Comparison of ENCODE assay signal across 19 mouse cellular contexts in genomic region chr2:25566558-25566957, GRCm38 (mm10). TPM values are rescaled to one million over a fixed set of nuclear protein-coding genes. Genes with fewer than 3 reads are reported as not detected.
A peak's percentile ranks its signal among the peaks of the same experiment; 100 is the strongest.
DNase-seq lines count a peak whose midpoint lies in the region; ATAC-seq and TF ChIP-seq lines count a peak whose summit lies in the region.
"Had no signal": no experiment of that assay in that cellular context is flagged by ENCODE, and none has a peak within 500 bp of the region (broad histone marks: within the 10 kb centered on the region; RNA-seq: fewer than 3 reads in every experiment).

No protein-coding gene starts in this region.

- no peak overlapping the region for H3K4me3 ChIP-seq in heart, embryonic 13.5 days
- H3K4me3 ChIP-seq in kidney, embryonic 14.5 days (ENCODE audit: low read length): no peak overlapping the region
- no peak overlapping the region for H3K4me3 ChIP-seq in midbrain, postnatal 0 days (ENCODE audit: low read depth, low read length)
- no peak overlapping the region for H3K4me3 ChIP-seq in midbrain, embryonic 14.5 days (replicated peaks; ENCODE audit: low read depth, low read length)
- no peak overlapping the region for H3K4me3 ChIP-seq in myocyte
- no peak overlapping the region for H3K4me3 ChIP-seq in gastrocnemius, adult 2 months
- H3K4me3 ChIP-seq: embryonic facial prominence, embryonic 10.5 days; erythroblast, embryonic 14.5 days; forebrain, embryonic 15.5 days; liver, embryonic 15.5 days; neural tube, embryonic 15.5 days had no signal

- TF ChIP-seq POLR2A in myocyte (IDR thresholded peaks at IDR 0.05; ENCODE audit: insufficient read length, low read depth): no peak

- H3K27ac ChIP-seq in heart, embryonic 13.5 days (replicated peaks): no peak overlapping the region
- no peak overlapping the region for H3K27ac ChIP-seq in kidney, embryonic 14.5 days (ENCODE audit: low read depth, low read length)
- H3K27ac ChIP-seq in midbrain, postnatal 0 days (ENCODE audit: low read depth, low read length): no peak overlapping the region
- H3K27ac ChIP-seq in midbrain, embryonic 14.5 days (replicated peaks; ENCODE audit: low read depth, low read length): no peak overlapping the region
- no peak overlapping the region for H3K27ac ChIP-seq in gastrocnemius, adult 2 months
- H3K27ac ChIP-seq: embryonic facial prominence, embryonic 10.5 days; forebrain, embryonic 15.5 days; liver, embryonic 15.5 days; neural tube, embryonic 15.5 days had no signal

- intact Hi-C loops in heart, postnatal 10 days (cut with DNase I): no loop called here
- intact Hi-C loops in gastrocnemius, adult 2 months (cut with DNase I): no loop called here

- no peaks in the 10 kb centered on the region for H3K9me3 ChIP-seq in heart, embryonic 13.5 days
- H3K9me3 ChIP-seq in kidney, embryonic 14.5 days (ENCODE audit: control insufficient read depth, low read length): no peaks in the 10 kb centered on the region
- H3K9me3 ChIP-seq in midbrain, postnatal 0 days (ENCODE audit: low read length): no peaks in the 10 kb centered on the region
- H3K9me3 ChIP-seq in midbrain, embryonic 14.5 days (ENCODE audit: control insufficient read depth, low read length): no peaks in the 10 kb centered on the region
- H3K9me3 ChIP-seq: embryonic facial prominence, embryonic 10.5 days; forebrain, embryonic 15.5 days; liver, embryonic 15.5 days; neural tube, embryonic 15.5 days had no signal

- DNase-seq in heart, postnatal 10 days: no peak
- peak; percentile 42 to 58 for DNase-seq in kidney, postnatal 4 days
- no peak for DNase-seq in midbrain, postnatal 0 days (ENCODE audit: low spot score)
- no peak for DNase-seq in midbrain, embryonic 14.5 days
- DNase-seq in gastrocnemius, adult 2 months: no peak
- DNase-seq: heart, adult 18-20 months; lung, postnatal 36 days; right cerebral cortex, postnatal 25 days; thymus, postnatal 36 days had no signal

- H3K4me2 ChIP-seq in heart, embryonic 13.5 days: no peak overlapping the region
- no peak overlapping the region for H3K4me2 ChIP-seq in kidney, embryonic 14.5 days (replicated peaks; ENCODE audit: low read depth, low read length)
- H3K4me2 ChIP-seq in midbrain, postnatal 0 days (ENCODE audit: low read depth, low read length, poor library complexity, severe bottlenecking): no peak overlapping the region
- no peak overlapping the region for H3K4me2 ChIP-seq in midbrain, embryonic 14.5 days (ENCODE audit: low read length)
- no peak overlapping the region for H3K4me2 ChIP-seq in myocyte (ENCODE audit: low read depth)
- H3K4me2 ChIP-seq: forebrain, embryonic 15.5 days; liver, embryonic 15.5 days; midbrain, embryonic 11.5 days; neural tube, embryonic 15.5 days had no signal

- H3ac ChIP-seq in myocyte (ENCODE audit: control insufficient read depth, insufficient read length): no peak overlapping the region

- WGBS in heart, embryonic 13.5 days: 72% methylated on average over 6 of the region's 6 CpGs
- WGBS in kidney, embryonic 14.5 days: 77% methylated on average over 6 of the region's 6 CpGs
- 88% methylated on average over 6 of the region's 6 CpGs for WGBS in midbrain, postnatal 0 days
- 88% methylated on average over 6 of the region's 6 CpGs for WGBS in midbrain, embryonic 14.5 days

- peak; percentile 49 for TF ChIP-seq CTCF in midbrain, postnatal 0 days (IDR thresholded peaks at IDR 0.05)
- TF ChIP-seq CTCF in gastrocnemius, adult 2 months (IDR thresholded peaks at IDR 0.05): no peak; the same call in 1 of the 2 replicates

- H3K36me3 ChIP-seq in heart, embryonic 13.5 days: peaks cover 87% of the 10 kb centered on the region
- peaks cover 82% of the 10 kb centered on the region for H3K36me3 ChIP-seq in kidney, embryonic 14.5 days (ENCODE audit: control insufficient read depth, insufficient read depth, low read length)
- H3K36me3 ChIP-seq in midbrain, postnatal 0 days (ENCODE audit: insufficient read depth, low read length): peaks cover 56% of the 10 kb centered on the region
- H3K36me3 ChIP-seq in midbrain, embryonic 14.5 days (ENCODE audit: control insufficient read depth, insufficient read depth, low read length): peaks cover 81% of the 10 kb centered on the region
- H3K36me3 ChIP-seq in myocyte (ENCODE audit: control insufficient read depth, insufficient read depth): peaks cover 21% of the 10 kb centered on the region

- no peak overlapping the region for H3K9ac ChIP-seq in heart, embryonic 13.5 days
- H3K9ac ChIP-seq in kidney, embryonic 14.5 days (ENCODE audit: low read depth, low read length): no peak overlapping the region
- H3K9ac ChIP-seq in midbrain, postnatal 0 days (replicated peaks; ENCODE audit: low read length, poor library complexity, severe bottlenecking): no peak overlapping the region
- no peak overlapping the region for H3K9ac ChIP-seq in midbrain, embryonic 14.5 days (replicated peaks; ENCODE audit: low read length)
- H3K9ac ChIP-seq: forebrain, embryonic 15.5 days; liver, embryonic 15.5 days; neural tube, embryonic 15.5 days had no signal

- no peaks in the 10 kb centered on the region for H3K79me2 ChIP-seq in myocyte (ENCODE audit: control insufficient read depth, insufficient read depth)

- ATAC-seq in heart, embryonic 13.5 days (ENCODE audit: extremely low read depth, insufficient number of reproducible peaks, low FRiP score, low TSS enrichment): 0 out of 2 replicates have a peak, but pooled peaks have one; percentile 16
- no peak for ATAC-seq in kidney, embryonic 14.5 days (ENCODE audit: low FRiP score, low TSS enrichment)
- no peak for ATAC-seq in midbrain, postnatal 0 days (ENCODE audit: low FRiP score)
- ATAC-seq in midbrain, embryonic 14.5 days (ENCODE audit: low FRiP score, low TSS enrichment): no peak
- ATAC-seq: forebrain, embryonic 15.5 days; inflammation-experienced regulatory T-cells, adult 6 months had no signal

- no peaks in the 10 kb centered on the region for H3K27me3 ChIP-seq in heart, embryonic 13.5 days (replicated peaks)
- H3K27me3 ChIP-seq in kidney, embryonic 14.5 days (ENCODE audit: control insufficient read depth, insufficient read depth, low read length): no peaks in the 10 kb centered on the region
- no peaks in the 10 kb centered on the region for H3K27me3 ChIP-seq in midbrain, postnatal 0 days (ENCODE audit: insufficient read depth, low read length)
- H3K27me3 ChIP-seq in midbrain, embryonic 14.5 days (ENCODE audit: control insufficient read depth, insufficient read depth, low read length): no peaks in the 10 kb centered on the region
- H3K27me3 ChIP-seq in myocyte (ENCODE audit: control insufficient read depth, insufficient read depth, insufficient read length): no peaks in the 10 kb centered on the region
- H3K27me3 ChIP-seq: forebrain, embryonic 15.5 days; liver, embryonic 15.5 days; neural tube, embryonic 15.5 days had no signal

- no peaks in the 10 kb centered on the region; the same call in 1 of the 2 replicates for H3K4me1 ChIP-seq in heart, embryonic 13.5 days
- H3K4me1 ChIP-seq in kidney, embryonic 14.5 days (ENCODE audit: control insufficient read depth, insufficient read depth, low read length): no peaks in the 10 kb centered on the region
- H3K4me1 ChIP-seq in midbrain, postnatal 0 days (ENCODE audit: insufficient read depth, low read length): no peaks in the 10 kb centered on the region
- no peaks in the 10 kb centered on the region for H3K4me1 ChIP-seq in midbrain, embryonic 14.5 days (ENCODE audit: control insufficient read depth, insufficient read depth, low read length)
- H3K4me1 ChIP-seq: embryonic facial prominence, embryonic 10.5 days; forebrain, embryonic 15.5 days; neural tube, embryonic 15.5 days had no signal

RNA-seq across cellular contexts. Expression of gene Mamdc4, which starts 8.1 kb away (rescaled TPM):
- polyA plus RNA-seq in heart, embryonic 13.5 days (2015; fragmentation: Nextera tagmentation; extraction: Ambion mirVana): 4.6 and 7.3 TPM in 2 replicates
- total RNA-seq in heart, postnatal 10 days (2021): 1 to 10 TPM; 1.8 to 2.2 TPM
- polyA plus RNA-seq in kidney, embryonic 14.5 days (2014; fragmentation: Nextera tagmentation; extraction: Ambion mirVana): 3.3 and 7.5 TPM in 2 replicates
- total RNA-seq in midbrain, postnatal 0 days (2014; rRNA removed): 1.7 and 1.9 TPM in 2 replicates
- polyA plus RNA-seq in midbrain, postnatal 0 days (2015; fragmentation: Nextera tagmentation; extraction: Ambion mirVana): 0.32 TPM in 2 replicates
- 2.1 and 3.9 TPM in 2 replicates for polyA plus RNA-seq in midbrain, embryonic 14.5 days (2014; fragmentation: Nextera tagmentation; extraction: Ambion mirVana)
- 8.7 TPM for polyA plus RNA-seq in myocyte (2012; fragmentation: generic; extraction: Trizol)
- total RNA-seq in gastrocnemius, adult 2 months (2021): 1 to 10 TPM; 1.6 to 4.0 TPM

RNA-seq across cellular contexts. Expression of gene Phpt1, which starts 8.5 kb away (rescaled TPM):
- polyA plus RNA-seq in heart, embryonic 13.5 days (2015; fragmentation: Nextera tagmentation; extraction: Ambion mirVana): 177 and 199 TPM in 2 replicates
- total RNA-seq in heart, postnatal 10 days (2021): 100 to 1,000 TPM in 1 of 2 experiments, 10 to 100 TPM in 1; 93.8 to 101 TPM
- polyA plus RNA-seq in kidney, embryonic 14.5 days (2014; fragmentation: Nextera tagmentation; extraction: Ambion mirVana): 229 and 294 TPM in 2 replicates
- 37.9 and 39.8 TPM in 2 replicates for total RNA-seq in midbrain, postnatal 0 days (2014; rRNA removed)
- polyA plus RNA-seq in midbrain, postnatal 0 days (2015; fragmentation: Nextera tagmentation; extraction: Ambion mirVana): 192 and 209 TPM in 2 replicates
- 167 and 206 TPM in 2 replicates for polyA plus RNA-seq in midbrain, embryonic 14.5 days (2014; fragmentation: Nextera tagmentation; extraction: Ambion mirVana)
- 108 TPM for polyA plus RNA-seq in myocyte (2012; fragmentation: generic; extraction: Trizol)
- total RNA-seq in gastrocnemius, adult 2 months (2021): 10 to 100 TPM; 52.7 to 64.7 TPM

RNA-seq across cellular contexts. Expression of gene Edf1, which starts 8.9 kb away (rescaled TPM):
- 277 and 302 TPM in 2 replicates for polyA plus RNA-seq in heart, embryonic 13.5 days (2015; fragmentation: Nextera tagmentation; extraction: Ambion mirVana)
- 100 to 1,000 TPM; 188 to 189 TPM for total RNA-seq in heart, postnatal 10 days (2021)
- polyA plus RNA-seq in kidney, embryonic 14.5 days (2014; fragmentation: Nextera tagmentation; extraction: Ambion mirVana): 314 and 436 TPM in 2 replicates
- total RNA-seq in midbrain, postnatal 0 days (2014; rRNA removed): 187 and 196 TPM in 2 replicates
- polyA plus RNA-seq in midbrain, postnatal 0 days (2015; fragmentation: Nextera tagmentation; extraction: Ambion mirVana): 389 and 392 TPM in 2 replicates
- polyA plus RNA-seq in midbrain, embryonic 14.5 days (2014; fragmentation: Nextera tagmentation; extraction: Ambion mirVana): 318 and 409 TPM in 2 replicates
- polyA plus RNA-seq in myocyte (2012; fragmentation: generic; extraction: Trizol): 513 TPM
- total RNA-seq in gastrocnemius, adult 2 months (2021): 100 to 1,000 TPM; 152 to 179 TPM

RNA-seq across cellular contexts. Expression of gene Ajm1, which starts 15.0 kb away (rescaled TPM):
- 0.14 and 0.27 TPM in 2 replicates for polyA plus RNA-seq in heart, embryonic 13.5 days (2015; fragmentation: Nextera tagmentation; extraction: Ambion mirVana)
- total RNA-seq in heart, postnatal 10 days (2021): under 1 TPM; 0.10 to 0.12 TPM
- polyA plus RNA-seq in kidney, embryonic 14.5 days (2014; fragmentation: Nextera tagmentation; extraction: Ambion mirVana): 0.07 and 0.18 TPM in 2 replicates
- 23.1 and 30.9 TPM in 2 replicates for total RNA-seq in midbrain, postnatal 0 days (2014; rRNA removed)
- 19.2 and 22.1 TPM in 2 replicates for polyA plus RNA-seq in midbrain, postnatal 0 days (2015; fragmentation: Nextera tagmentation; extraction: Ambion mirVana)
- polyA plus RNA-seq in midbrain, embryonic 14.5 days (2014; fragmentation: Nextera tagmentation; extraction: Ambion mirVana): 8.8 and 9.2 TPM in 2 replicates
- 1.0 TPM for polyA plus RNA-seq in myocyte (2012; fragmentation: generic; extraction: Trizol)
- total RNA-seq in gastrocnemius, adult 2 months (2021): not detected
- polyA plus RNA-seq: erythroblast, embryonic 14.5 days; liver, embryonic 15.5 days had no signal

RNA-seq across cellular contexts. Expression of gene Traf2, which starts 19.8 kb away (rescaled TPM):
- 21.0 and 22.9 TPM in 2 replicates for polyA plus RNA-seq in heart, embryonic 13.5 days (2015; fragmentation: Nextera tagmentation; extraction: Ambion mirVana)
- 10 to 100 TPM; 16.1 to 18.3 TPM for total RNA-seq in heart, postnatal 10 days (2021)
- 30.2 and 34.0 TPM in 2 replicates for polyA plus RNA-seq in kidney, embryonic 14.5 days (2014; fragmentation: Nextera tagmentation; extraction: Ambion mirVana)
- 5.5 and 7.6 TPM in 2 replicates for total RNA-seq in midbrain, postnatal 0 days (2014; rRNA removed)
- polyA plus RNA-seq in midbrain, postnatal 0 days (2015; fragmentation: Nextera tagmentation; extraction: Ambion mirVana): 7.0 and 9.3 TPM in 2 replicates
- polyA plus RNA-seq in midbrain, embryonic 14.5 days (2014; fragmentation: Nextera tagmentation; extraction: Ambion mirVana): 17.3 and 19.2 TPM in 2 replicates
- polyA plus RNA-seq in myocyte (2012; fragmentation: generic; extraction: Trizol): 40.4 TPM
- total RNA-seq in gastrocnemius, adult 2 months (2021): 10 to 100 TPM; 12.4 to 13.1 TPM

Comparison
In these comparisons a context has a peak if more than half of its experiments do, and no peak if none do; other contexts are left out.
1. DNase-seq: peak in kidney, postnatal 4 days (2 of 2); none in heart, postnatal 10 days (0 of 2), midbrain, postnatal 0 days (single experiment), midbrain, embryonic 14.5 days (single experiment) and gastrocnemius, adult 2 months (single experiment).